13 mouse cellular contexts compared by ENCODE assay signal in genomic region chr6:38919135-38919740, GRCm38 (mm10). TPM values are rescaled to one million over a fixed set of nuclear protein-coding genes. Genes with fewer than 3 reads are reported as not detected.
DNase-seq lines count a peak whose midpoint lies in the region; ATAC-seq and TF ChIP-seq lines count a peak whose summit lies in the region.
"Had no signal": no experiment of that assay in that cellular context is flagged by ENCODE, and none has a peak within 500 bp of the region (broad histone marks: within the 10 kb centered on the region; RNA-seq: fewer than 3 reads in every experiment).

No protein-coding gene starts in this region.

- no peak for ATAC-seq in lung, postnatal 0 days
- ATAC-seq in liver, embryonic 13.5 days (ENCODE audit: low read depth): no peak
- 0 out of 2 replicates have a peak, but pooled peaks have one; percentile 28 for ATAC-seq in stomach, postnatal 0 days (ENCODE audit: low FRiP score, low TSS enrichment)

- H3K4me2 ChIP-seq in lung, postnatal 0 days (replicated peaks; ENCODE audit: low read depth, low read length): no peak overlapping the region; the same call in 1 of the 2 replicates
- peak overlapping the region; percentile 63 for H3K4me2 ChIP-seq in liver, embryonic 13.5 days
- 0 out of 2 replicates have a peak overlapping the region, but pooled peaks have one; percentile 5 for H3K4me2 ChIP-seq in stomach, postnatal 0 days (replicated peaks; ENCODE audit: low read depth)
- H3K4me2 ChIP-seq: limb, embryonic 13.5 days had no signal

- peaks cover 13% of the 10 kb centered on the region; the same call in 1 of the 2 replicates for H3K4me1 ChIP-seq in lung, postnatal 0 days (ENCODE audit: insufficient read depth, low read depth, low read length)
- H3K4me1 ChIP-seq in liver, embryonic 13.5 days (replicated peaks): peaks cover 100% of the 10 kb centered on the region
- H3K4me1 ChIP-seq in stomach, postnatal 0 days (replicated peaks; ENCODE audit: control insufficient read depth, insufficient read depth): no peaks in the 10 kb centered on the region

- TF ChIP-seq EP300 in lung, postnatal 0 days (IDR thresholded peaks at IDR 0.05): no peak
- no peak for TF ChIP-seq EP300 in stomach, postnatal 0 days (optimal IDR thresholded peaks at IDR 0.05)

- H3K36me3 ChIP-seq in lung, postnatal 0 days (ENCODE audit: insufficient read depth, low read length): no peaks in the 10 kb centered on the region
- H3K36me3 ChIP-seq in liver, embryonic 13.5 days: no peaks in the 10 kb centered on the region
- no peaks in the 10 kb centered on the region for H3K36me3 ChIP-seq in stomach, postnatal 0 days (ENCODE audit: control insufficient read depth, insufficient read depth, low read length)
- H3K36me3 ChIP-seq: limb, embryonic 13.5 days had no signal

- H3K9me3 ChIP-seq in lung, postnatal 0 days (ENCODE audit: low read length): no peaks in the 10 kb centered on the region
- H3K9me3 ChIP-seq in liver, embryonic 13.5 days (replicated peaks): no peaks in the 10 kb centered on the region
- H3K9me3 ChIP-seq in stomach, postnatal 0 days (ENCODE audit: control insufficient read depth, low read length): no peaks in the 10 kb centered on the region
- H3K9me3 ChIP-seq: limb, embryonic 13.5 days had no signal

- no peak overlapping the region for H3K4me3 ChIP-seq in lung, postnatal 0 days (ENCODE audit: low read depth, low read length)
- peak overlapping the region; percentile 22 for H3K4me3 ChIP-seq in liver, embryonic 13.5 days (replicated peaks)
- H3K4me3 ChIP-seq in stomach, postnatal 0 days (ENCODE audit: low read depth, low read length): no peak overlapping the region
- H3K4me3 ChIP-seq: layer of hippocampus, adult 2 months; limb, embryonic 13.5 days had no signal

- peak; percentile 47 for DNase-seq in lung, postnatal 0 days (ENCODE audit: low spot score)
- DNase-seq in lung, postnatal 14 days: no peak
- DNase-seq in kidney, adult 18-20 months: peak; percentile 72
- DNase-seq in liver, embryonic 13.5 days: no peak
- DNase-seq in stomach, postnatal 0 days (ENCODE audit: low spot score): peak; percentile 64
- no peak for DNase-seq in thymus, postnatal 14 days
- no peak for DNase-seq in layer of hippocampus, adult 18-20 months (ENCODE audit: low spot score in 2 of 2)
- DNase-seq in ovary, postnatal 14 days (ENCODE audit: low spot score): no peak
- DNase-seq: cerebellum, adult 11-12 months; right cerebral cortex, postnatal 25 days; thymus, adult 18-20 months had no signal

- peak overlapping the region; percentile 33; the same call in 1 of the 2 replicates for H3K27ac ChIP-seq in lung, postnatal 0 days (ENCODE audit: low read length)
- H3K27ac ChIP-seq in liver, embryonic 13.5 days: peak overlapping the region; percentile 100
- peak overlapping the region; percentile 69 for H3K27ac ChIP-seq in stomach, postnatal 0 days (replicated peaks)
- H3K27ac ChIP-seq: layer of hippocampus, adult 2 months; limb, embryonic 13.5 days had no signal

- no peak for TF ChIP-seq CTCF in lung, postnatal 0 days (IDR thresholded peaks at IDR 0.05)
- TF ChIP-seq CTCF in stomach, postnatal 0 days (IDR thresholded peaks at IDR 0.05; ENCODE audit: low read depth): no peak

- 59% methylated on average over 14 of the region's 14 CpGs for WGBS in lung, postnatal 0 days
- 67% methylated on average over 14 of the region's 14 CpGs for WGBS in liver, embryonic 13.5 days (ENCODE audit: insufficient replicate concordance)
- WGBS in stomach, postnatal 0 days: 53% methylated on average over 14 of the region's 14 CpGs

- no peak overlapping the region for H3K9ac ChIP-seq in lung, postnatal 0 days (replicated peaks; ENCODE audit: low read depth)
- peak overlapping the region; percentile 78 for H3K9ac ChIP-seq in liver, embryonic 13.5 days
- H3K9ac ChIP-seq in stomach, postnatal 0 days (ENCODE audit: low read length): no peak overlapping the region
- H3K9ac ChIP-seq: limb, embryonic 13.5 days had no signal

- no peaks in the 10 kb centered on the region for H3K27me3 ChIP-seq in lung, postnatal 0 days (replicated peaks; ENCODE audit: insufficient read depth, low read length)
- H3K27me3 ChIP-seq in liver, embryonic 13.5 days: no peaks in the 10 kb centered on the region
- no peaks in the 10 kb centered on the region for H3K27me3 ChIP-seq in stomach, postnatal 0 days (ENCODE audit: control insufficient read depth, insufficient read depth, low read length)
- H3K27me3 ChIP-seq: limb, embryonic 13.5 days had no signal

RNA-seq across cellular contexts. Expression of gene Hipk2, which starts 43.3 kb away (rescaled TPM):
- polyA plus RNA-seq in lung, postnatal 0 days (2015; fragmentation: Nextera tagmentation; extraction: Ambion mirVana): 18.4 and 23.0 TPM in 2 replicates
- polyA plus RNA-seq in liver, embryonic 13.5 days (2015; fragmentation: Nextera tagmentation; extraction: Ambion mirVana): 20.1 and 20.4 TPM in 2 replicates
- polyA plus RNA-seq in stomach, postnatal 0 days (2015; fragmentation: Nextera tagmentation; extraction: Ambion mirVana): 13.7 and 13.9 TPM in 2 replicates
- 10 to 100 TPM; 63.8 to 66.2 TPM for total RNA-seq in layer of hippocampus, adult 18-20 months (2021)

RNA-seq across cellular contexts. Expression of gene Tbxas1, which starts 44.0 kb away (rescaled TPM):
- 5.3 and 5.5 TPM in 2 replicates for polyA plus RNA-seq in lung, postnatal 0 days (2015; fragmentation: Nextera tagmentation; extraction: Ambion mirVana)
- polyA plus RNA-seq in liver, embryonic 13.5 days (2015; fragmentation: Nextera tagmentation; extraction: Ambion mirVana): 11.4 and 12.2 TPM in 2 replicates
- polyA plus RNA-seq in stomach, postnatal 0 days (2015; fragmentation: Nextera tagmentation; extraction: Ambion mirVana): 1.9 and 2.0 TPM in 2 replicates
- total RNA-seq in layer of hippocampus, adult 18-20 months (2021): 1 to 10 TPM; 1.9 to 2.7 TPM

Comparison
In these comparisons a context has a peak if more than half of its experiments do, and no peak if none do; other contexts are left out.
1. DNase-seq: peak in lung, postnatal 0 days (single experiment), kidney, adult 18-20 months (single experiment) and stomach, postnatal 0 days (single experiment); none in lung, postnatal 14 days (single experiment), liver, embryonic 13.5 days (single experiment), thymus, postnatal 14 days (single experiment), layer of hippocampus, adult 18-20 months (0 of 2) and ovary, postnatal 14 days (single experiment).
2. H3K27ac ChIP-seq: peak in every context shown above with its lines; median percentile 100 in liver, embryonic 13.5 days; 69 in stomach, postnatal 0 days; 33 in lung, postnatal 0 days.